Mouse (Mus musculus) left cerebral cortex, postnatal 10 days (tissue): ENCODE data around the gene Eef1akmt4. TPM values are rescaled to one million over a fixed set of nuclear protein-coding genes. Genes with fewer than 3 reads are reported as not detected.

ENCODE experiments used
- DNase-seq, 2 experiments: peaks; one replicate each; pipeline ENCODE4 v3.0.0; 2021 to 2022; ENCODE audit warnings: low spot score in 2 of 2, mixed read lengths in 1 of 2; ENCODE audit errors: extremely low spot score in 1 of 2
- intact Hi-C: fragments of 180-260 bp; cut with DNase I; formaldehyde crosslinking; loops from one replicate; pipeline ENCODE4 v1.15.1; 2025
- total RNA-seq, 2 experiments: library from RNA; stranded (reverse); gene quantifications; 2 replicates each; pipeline ENCODE4 v1.2.3; 2021

Eef1akmt4 gene
- total RNA-seq, result 1 to 10 TPM; 2.1 to 2.3 TPM

- intact Hi-C loops, result no loop called here
- DNase-seq, result peak; percentile 73 to 92
Measured at GRCm38 (mm10) chr16:20611357-20612227, at the start of gene Eef1akmt4, which contains the start of the genes Gm49333 and Alg3. Eef1akmt4 (plus strand) TSS chr16:20611593. Gm49333 (plus strand) TSS chr16:20611610. Alg3 (minus strand) TSS chr16:20611735.

- intact Hi-C loops, result no loop called here
- no peak for DNase-seq
Measured at GRCm38 (mm10) chr16:20565075-20565474, 46.3 kb upstream of the Eef1akmt4 start.

- DNase-seq, result peak; percentile 36 to 61
Measured at GRCm38 (mm10) chr16:20589366-20589938, 21.9 kb upstream of the Eef1akmt4 start, which contains the start of gene Vwa5b2. Vwa5b2 (plus strand) TSS chr16:20589471.

GRCm38 (mm10) chr16:20589939-20590679, 21.3 kb upstream of the Eef1akmt4 start:
- DNase-seq, result peak; percentile 26 to 75
- intact Hi-C loops, result loop anchor here (5.0 kb wide), 1 partner anchor 97 kb away; no protein-coding TSS in a partner anchor

More at GRCm38 (mm10) chr16:20589366-20589938, 21.9 kb upstream of the Eef1akmt4 start, which contains the start of gene Vwa5b2:
- intact Hi-C loops, result no loop called here

GRCm38 (mm10) chr16:20590680-20591038, 20.7 kb upstream of the Eef1akmt4 start:
- intact Hi-C loops, result loop anchor here (5.0 kb wide), 1 partner anchor 97 kb away; no protein-coding TSS in a partner anchor
- no peak for DNase-seq

GRCm38 (mm10) chr16:20591076-20591705, 20.2 kb upstream of the Eef1akmt4 start:
- DNase-seq, result peak in 1 of 2 experiments; percentile 51
- intact Hi-C loops, result loop anchor here (5.0 kb wide), 1 partner anchor 96 kb away; no protein-coding TSS in a partner anchor

- no peak for DNase-seq
- intact Hi-C loops, result no loop called here
Measured at GRCm38 (mm10) chr16:20595060-20595673, 16.2 kb upstream of the Eef1akmt4 start.

- intact Hi-C loops, result no loop called here
Measured at GRCm38 (mm10) chr16:20595737-20596136, 15.7 kb upstream of the Eef1akmt4 start.

GRCm38 (mm10) chr16:20596687-20597441, 14.5 kb upstream of the Eef1akmt4 start:
- intact Hi-C loops, result no loop called here
- DNase-seq, result no peak

More at GRCm38 (mm10) chr16:20595737-20596136, 15.7 kb upstream of the Eef1akmt4 start:
- DNase-seq, result no peak

- no peak for DNase-seq
- intact Hi-C loops, result no loop called here
Measured at GRCm38 (mm10) chr16:20600511-20600910, 10.9 kb upstream of the Eef1akmt4 start.

- intact Hi-C loops, result no loop called here
Measured at GRCm38 (mm10) chr16:20604705-20605104, 6.7 kb upstream of the Eef1akmt4 start.

GRCm38 (mm10) chr16:20610501-20611356, 664 bp upstream of the Eef1akmt4 start:
- DNase-seq, result peak; percentile 80 to 83
- intact Hi-C loops, result no loop called here

More at GRCm38 (mm10) chr16:20604705-20605104, 6.7 kb upstream of the Eef1akmt4 start:
- no peak for DNase-seq

GRCm38 (mm10) chr16:20619541-20620398, 8.4 kb downstream of the Eef1akmt4 start:
- intact Hi-C loops, result no loop called here
- peak in 1 of 2 experiments; percentile 46 for DNase-seq

GRCm38 (mm10) chr16:20620399-20620735, 9.0 kb downstream of the Eef1akmt4 start:
- DNase-seq, result no peak
- intact Hi-C loops, result no loop called here

- DNase-seq, result peak in 1 of 2 experiments; percentile 49
- intact Hi-C loops, result no loop called here
Measured at GRCm38 (mm10) chr16:20620751-20621190, 9.4 kb downstream of the Eef1akmt4 start.
